Mouse (Mus musculus) liver, embryonic 14.5 days (tissue): ENCODE results near the gene Rrbp1.

Experiments
- CTCF ChIP-seq: IDR thresholded peaks from 2 replicates; pipeline ENCODE4 v1.5.1; 2016; ENCODE audit warnings: antibody characterized with exemption, low read depth, control low read depth
- EP300 ChIP-seq: IDR thresholded peaks from 2 replicates; pipeline ENCODE4 v1.6.1; 2016; ENCODE audit warnings: antibody characterized with exemption, low read depth

DNA sequence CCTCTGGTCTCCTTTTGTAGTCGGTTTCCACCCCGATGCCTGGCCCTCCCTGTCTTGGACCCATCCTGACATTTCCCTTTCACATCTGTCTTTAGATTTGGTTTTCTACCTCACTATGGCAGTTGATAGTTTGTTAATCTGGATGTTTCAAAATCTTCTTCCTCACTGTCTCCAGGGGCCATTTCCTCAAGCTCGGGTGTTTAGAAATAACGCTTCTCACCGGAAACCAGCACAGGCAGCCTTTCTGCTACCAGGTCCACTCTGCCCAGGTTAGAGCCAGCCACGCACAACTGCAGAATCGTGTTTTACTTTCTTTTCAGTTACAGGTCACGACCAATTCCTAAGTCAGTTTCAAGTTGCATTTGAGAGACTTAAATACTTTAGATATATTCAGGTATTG, 76.6 kb downstream of the Rrbp1 start:
- TF ChIP-seq CTCF = no peak
- TF ChIP-seq EP300 = no peak
